Mouse (Mus musculus): Measurements from ENCODE around the gene Rnf150. TPM values are rescaled to one million over a fixed set of nuclear protein-coding genes. Genes with fewer than 3 reads are reported as not detected.

Rnf150 gene
- total and polyA plus RNA-seq, 3 experiments = 0.13 to 0.50 (median 0.39) TPM

GRCm38 (mm10) chr8:82866251-82866650 lies 3.1 kb downstream of the Rnf150 start:
- Histone ChIP-seq H3K4me2 (ENCODE audit: insufficient read depth, low read depth, poor library complexity, severe bottlenecking) (no peak overlapping the region), H3K27ac (ENCODE audit: insufficient read depth, low read depth) (no peak overlapping the region), H3K9me3 (replicated peaks; ENCODE audit: low read length) (no peaks in the 10 kb centered on the region), H3K4me1 (ENCODE audit: control insufficient read depth in 1 of 2, insufficient read depth in 2 of 2) (peaks cover 0 to 8% of the 10 kb centered on the region in 2 experiments; a peak in 3 of 4 replicates), H3K79me2 (replicated peaks; ENCODE audit: control insufficient read depth, extremely low read depth, insufficient read depth, poor library complexity, severe bottlenecking) (no peaks in the 10 kb centered on the region), H3K27me3 (replicated peaks) (peaks cover 5% of the 10 kb centered on the region), H3K9ac (ENCODE audit: insufficient read depth, low read depth) (no peak overlapping the region), H3K36me3 (replicated peaks in 1 of 2; ENCODE audit: control insufficient read depth in 1 of 2, insufficient read depth in 1 of 2, low read length in 1 of 2) (no peaks in the 10 kb centered on the region), H3K4me3 (replicated peaks in 1 of 3; ENCODE audit: low read depth in 2 of 3, low read length in 2 of 3, poor library complexity in 1 of 3) (no peak overlapping the region)
- TF ChIP-seq USF1 (IDR thresholded peaks at IDR 0.05; ENCODE audit: low read depth, low read length) = no peak
- no peak for TF ChIP-seq GABPA (IDR thresholded peaks at IDR 0.05; ENCODE audit: insufficient replicate concordance, low read depth, low read length)
- TF ChIP-seq TCF12 (IDR thresholded peaks at IDR 0.05; ENCODE audit: low read depth, low read length) = no peak
- TF ChIP-seq ETS1 (conservative IDR thresholded peaks at IDR 0.05; ENCODE audit: low read depth, low read length) = no peak
- TF ChIP-seq CTCF (conservative IDR thresholded peaks at IDR 0.05 in 1 of 2, IDR thresholded peaks at IDR 0.05 in 1 of 2; ENCODE audit: low read depth in 2 of 2, low read length in 2 of 2) = no peak
- TF ChIP-seq KAT2A (IDR thresholded peaks at IDR 0.05; ENCODE audit: insufficient replicate concordance, low read length) = no peak
- TF ChIP-seq MAZ (IDR thresholded peaks at IDR 0.05; ENCODE audit: low read depth, low read length) = no peak
- no peak for TF ChIP-seq NRF1 (IDR thresholded peaks at IDR 0.05; ENCODE audit: low read depth, low read length)
- no peak for TF ChIP-seq EP300 (IDR thresholded peaks at IDR 0.05; ENCODE audit: low read length)
- TF ChIP-seq ZMIZ1 (IDR thresholded peaks at IDR 0.05; ENCODE audit: low read depth, low read length) = no peak
- TF ChIP-seq TBP (conservative IDR thresholded peaks at IDR 0.05; ENCODE audit: low read depth, low read length) = no peak
- TF ChIP-seq USF2 (conservative IDR thresholded peaks at IDR 0.05; ENCODE audit: low read depth, low read length) = no peak
- TF ChIP-seq IRF4 (IDR thresholded peaks at IDR 0.05; ENCODE audit: low read depth, low read length) = no peak
- no peak for TF ChIP-seq ELF1 (IDR thresholded peaks at IDR 0.05; ENCODE audit: low read depth, low read length)
- no peak for TF ChIP-seq MYC (IDR thresholded peaks at IDR 0.05; ENCODE audit: low read depth, low read length)
- TF ChIP-seq MAX (IDR thresholded peaks at IDR 0.05; ENCODE audit: low read length) = no peak
- in situ Hi-C loops (cut with MboI; ENCODE audit: low pct_ligation_motif_present, low pct_unique_long_range_greater_than_20kb, low sequenced_read_pairs) (loop anchor here (10.0 kb wide), 1 partner anchor 319 kb away; no protein-coding TSS in a partner anchor), dilution Hi-C loops (cut with MboI; ENCODE audit: extremely low pct_ligation_motif_present, extremely low pct_unique_long_range_greater_than_20kb, low sequenced_read_pairs) (no loop called here)
- DNase-seq (ENCODE audit: extremely low read depth) = no peak

GRCm38 (mm10) chr8:82870840-82871490 lies 7.8 kb downstream of the Rnf150 start:
- Histone ChIP-seq H3K27ac (ENCODE audit: insufficient read depth, low read depth) (no peak overlapping the region), H3K4me1 (ENCODE audit: control insufficient read depth in 1 of 2, insufficient read depth in 2 of 2) (peaks cover 6 to 16% of the 10 kb centered on the region in 2 experiments; a peak in 3 of 4 replicates), H3K27me3 (replicated peaks) (no peaks in the 10 kb centered on the region), H3K36me3 (replicated peaks in 1 of 2; ENCODE audit: control insufficient read depth in 1 of 2, insufficient read depth in 1 of 2, low read length in 1 of 2) (no peaks in the 10 kb centered on the region), H3K4me3 (replicated peaks in 1 of 3; ENCODE audit: low read depth in 2 of 3, low read length in 2 of 3, poor library complexity in 1 of 3) (no peak overlapping the region), H3K4me2 (ENCODE audit: insufficient read depth, low read depth, poor library complexity, severe bottlenecking) (no peak overlapping the region), H3K9me3 (replicated peaks; ENCODE audit: low read length) (no peaks in the 10 kb centered on the region), H3K9ac (ENCODE audit: insufficient read depth, low read depth) (no peak overlapping the region), H3K79me2 (replicated peaks; ENCODE audit: control insufficient read depth, extremely low read depth, insufficient read depth, poor library complexity, severe bottlenecking) (no peaks in the 10 kb centered on the region)
- no peak for TF ChIP-seq ETS1 (conservative IDR thresholded peaks at IDR 0.05; ENCODE audit: low read depth, low read length)
- TF ChIP-seq MAX (IDR thresholded peaks at IDR 0.05; ENCODE audit: low read length) = no peak
- no peak for TF ChIP-seq POLR2A (IDR thresholded peaks at IDR 0.05; ENCODE audit: low read depth, low read length)
- TF ChIP-seq SMC3 (IDR thresholded peaks at IDR 0.05; ENCODE audit: low read depth, low read length) = no peak
- TF ChIP-seq NRF1 (IDR thresholded peaks at IDR 0.05; ENCODE audit: low read depth, low read length) = no peak
- no peak for TF ChIP-seq TCF12 (IDR thresholded peaks at IDR 0.05; ENCODE audit: low read depth, low read length)
- no peak for TF ChIP-seq CTCF (conservative IDR thresholded peaks at IDR 0.05 in 1 of 2, IDR thresholded peaks at IDR 0.05 in 1 of 2; ENCODE audit: low read depth in 2 of 2, low read length in 2 of 2)
- TF ChIP-seq UBTF (IDR thresholded peaks at IDR 0.05; ENCODE audit: low read depth, low read length) = no peak
- no peak for TF ChIP-seq IRF4 (IDR thresholded peaks at IDR 0.05; ENCODE audit: low read depth, low read length)
- no peak for TF ChIP-seq POLR2AphosphoS2 (IDR thresholded peaks at IDR 0.05; ENCODE audit: low read depth, low read length)
- TF ChIP-seq JUND (conservative IDR thresholded peaks at IDR 0.05; ENCODE audit: low read depth, low read length) = no peak
- TF ChIP-seq RCOR1 (conservative IDR thresholded peaks at IDR 0.05; ENCODE audit: low read depth, low read length) = no peak
- TF ChIP-seq ELF1 (IDR thresholded peaks at IDR 0.05; ENCODE audit: low read depth, low read length) = no peak
- no peak for TF ChIP-seq HCFC1 (IDR thresholded peaks at IDR 0.05; ENCODE audit: low read depth, low read length)
- TF ChIP-seq MAZ (IDR thresholded peaks at IDR 0.05; ENCODE audit: low read depth, low read length) = no peak
- TF ChIP-seq PAX5 (IDR thresholded peaks at IDR 0.05; ENCODE audit: low read length) = no peak
- dilution Hi-C loops (cut with MboI; ENCODE audit: extremely low pct_ligation_motif_present, extremely low pct_unique_long_range_greater_than_20kb, low sequenced_read_pairs) (no loop called here), in situ Hi-C loops (cut with MboI; ENCODE audit: low pct_ligation_motif_present, low pct_unique_long_range_greater_than_20kb, low sequenced_read_pairs) (no loop called here)
- no peak for DNase-seq (ENCODE audit: extremely low read depth)

All from CH12.LX (cell line).